Mouse (Mus musculus): Measurements from ENCODE around the gene Il17re. TPM values are rescaled to one million over a fixed set of nuclear protein-coding genes. Genes with fewer than 3 reads are reported as not detected.
A peak's percentile ranks its signal among the peaks of the same experiment; 100 is the strongest.

The Il17re gene
- total RNA-seq, 4 experiments from 2014 or later, result 0.22 to 0.45 (median 0.41) TPM

- no peak for DNase-seq (ENCODE audit: low spot score in 2 of 2)
Measured at GRCm38 (mm10) chr6:113483729-113484128, 25.4 kb downstream of the Il17re start.

- DNase-seq (ENCODE audit: low spot score in 2 of 2), result no peak
Measured at GRCm38 (mm10) chr6:113487125-113487576, 28.9 kb downstream of the Il17re start.

- no peak for DNase-seq (ENCODE audit: low spot score in 2 of 2)
Measured at GRCm38 (mm10) chr6:113489410-113489809, 31.1 kb downstream of the Il17re start.

- peak in 1 of 2 experiments; percentile 60 for DNase-seq (ENCODE audit: low spot score in 2 of 2)
Measured at GRCm38 (mm10) chr6:113492101-113492864, 34.0 kb downstream of the Il17re start.

GRCm38 (mm10) chr6:113494258-113494788 is 36.0 kb downstream of the Il17re start:
- peak; percentile 43 to 61 for DNase-seq (ENCODE audit: low spot score in 2 of 2)

GRCm38 (mm10) chr6:113495071-113495675 is 36.9 kb downstream of the Il17re start:
- DNase-seq (ENCODE audit: low spot score in 2 of 2), result no peak

- no peak for DNase-seq (ENCODE audit: low spot score in 2 of 2)
Measured at GRCm38 (mm10) chr6:113499346-113499745, 41.1 kb downstream of the Il17re start.

GRCm38 (mm10) chr6:113501388-113502084 is 43.3 kb downstream of the Il17re start, which contains the start of gene Prrt3:
Gene Prrt3, minus strand, starts transcription at chr6:113501931.
- peak; percentile 64 to 74 for DNase-seq (ENCODE audit: low spot score in 2 of 2)

GRCm38 (mm10) chr6:113502801-113503200 is 44.5 kb downstream of the Il17re start:
- no peak for DNase-seq (ENCODE audit: low spot score in 2 of 2)

GRCm38 (mm10) chr6:113505689-113506088 is 47.4 kb downstream of the Il17re start:
- no peak for DNase-seq (ENCODE audit: low spot score in 2 of 2)

- no peak for DNase-seq (ENCODE audit: low spot score in 2 of 2)
Measured at GRCm38 (mm10) chr6:113507130-113507529, 48.8 kb downstream of the Il17re start.

GRCm38 (mm10) chr6:113508272-113508946 is 50.1 kb downstream of the Il17re start:
- DNase-seq (ENCODE audit: low spot score in 2 of 2), result no peak

- DNase-seq (ENCODE audit: low spot score in 2 of 2), result no peak
Measured at GRCm38 (mm10) chr6:113508947-113509280, 50.6 kb downstream of the Il17re start.

GRCm38 (mm10) chr6:113513944-113514343 is 55.7 kb downstream of the Il17re start:
- DNase-seq (ENCODE audit: low spot score in 2 of 2), result no peak

GRCm38 (mm10) chr6:113514600-113514999 is 56.3 kb downstream of the Il17re start:
- no peak for DNase-seq (ENCODE audit: low spot score in 2 of 2)

- DNase-seq (ENCODE audit: low spot score in 2 of 2), result no peak
Measured at GRCm38 (mm10) chr6:113517434-113518080, 59.3 kb downstream of the Il17re start.

Small RNA genes within 50 kb of the gene (microRNA-seq; reads per million reads assigned to microRNA genes)
- gene Gm24387, result 0 reads per million in 2 experiments

Other genes with a start within 250 kb of the Il17re start
- gene Mtmr14, start 220.6 kb upstream of the Il17re start, total RNA-seq (2022), result 10 to 100 TPM; 15.5 to 19.9 (median 17.7) TPM
- gene Cpne9, start 176.2 kb upstream of the Il17re start, total RNA-seq (2022), result 10 to 100 TPM; 19.5 to 24.2 (median 19.9) TPM
- gene Brpf1, start 151.3 kb upstream of the Il17re start, total RNA-seq (2022), result 10 to 100 TPM; 36.8 to 40.5 (median 38.4) TPM
- 10 to 100 TPM in 2 of 4 experiments, 1 to 10 TPM in 2; 7.6 to 11.1 (median 9.4) TPM for gene Ogg1, start 131.5 kb upstream of the Il17re start, total RNA-seq (2022)
- gene Camk1, start 114.5 kb upstream of the Il17re start, total RNA-seq (2022), result 10 to 100 TPM; 57.2 to 74.1 (median 63.7) TPM
- 10 to 100 TPM; 43.4 to 49.8 (median 47.7) TPM for gene Tada3, start 80.6 kb upstream of the Il17re start, total RNA-seq (2022)
- 100 to 1,000 TPM; 282 to 324 (median 303) TPM for gene Arpc4, start 80.4 kb upstream of the Il17re start, total RNA-seq (2022)
- 10 to 100 TPM; 17.2 to 21.6 (median 19.6) TPM for gene Ttll3, start 69.2 kb upstream of the Il17re start, total RNA-seq (2022)
- 10 to 100 TPM; 27.4 to 39.1 (median 35.2) TPM for gene Rpusd3, start 39.1 kb upstream of the Il17re start, total RNA-seq (2022)
- not detected for gene Cidec, start 22.7 kb upstream of the Il17re start, total RNA-seq (2022)
- gene Jagn1, start 15.9 kb upstream of the Il17re start, total RNA-seq (2022), result 10 to 100 TPM; 38.5 to 47.0 (median 39.7) TPM
- gene Il17rc, start 12.9 kb downstream of the Il17re start, total RNA-seq (2022), result 1 to 10 TPM; 3.8 to 6.1 (median 4.8) TPM
- gene Creld1, start 24.8 kb downstream of the Il17re start, total RNA-seq (2022), result 100 to 1,000 TPM in 2 of 4 experiments, 10 to 100 TPM in 2; 86.9 to 135 (median 104) TPM
- 10 to 100 TPM; 45.3 to 51.3 (median 49.8) TPM for gene Prrt3, start 43.4 kb downstream of the Il17re start, total RNA-seq (2022)
- gene Emc3, start 73.2 kb downstream of the Il17re start, total RNA-seq (2022), result 10 to 100 TPM; 62.1 to 75.3 (median 71.4) TPM
- 1 to 10 TPM; 2.0 to 2.5 (median 2.3) TPM for gene Fancd2, start 73.2 kb downstream of the Il17re start, total RNA-seq (2022)
- under 1 TPM in 3 of 4 experiments, not detected in 1; 0.37 to 0.56 (median 0.55) TPM for gene Fancd2os, start 142.2 kb downstream of the Il17re start, total RNA-seq (2022)
- 100 to 1,000 TPM; 207 to 213 (median 208) TPM for gene Brk1, start 146.3 kb downstream of the Il17re start, total RNA-seq (2022)
- 10 to 100 TPM; 41.0 to 50.5 (median 47.0) TPM for gene Vhl, start 165.5 kb downstream of the Il17re start, total RNA-seq (2022)
- 10 to 100 TPM; 19.3 to 25.0 (median 21.7) TPM for gene Irak2, start 180.0 kb downstream of the Il17re start, total RNA-seq (2022)
- 10 to 100 TPM; 63.5 to 73.0 (median 68.1) TPM for gene Tatdn2, start 238.6 kb downstream of the Il17re start, total RNA-seq (2022)